13 mouse cellular contexts compared by ENCODE assay signal in the genomic region with DNA sequence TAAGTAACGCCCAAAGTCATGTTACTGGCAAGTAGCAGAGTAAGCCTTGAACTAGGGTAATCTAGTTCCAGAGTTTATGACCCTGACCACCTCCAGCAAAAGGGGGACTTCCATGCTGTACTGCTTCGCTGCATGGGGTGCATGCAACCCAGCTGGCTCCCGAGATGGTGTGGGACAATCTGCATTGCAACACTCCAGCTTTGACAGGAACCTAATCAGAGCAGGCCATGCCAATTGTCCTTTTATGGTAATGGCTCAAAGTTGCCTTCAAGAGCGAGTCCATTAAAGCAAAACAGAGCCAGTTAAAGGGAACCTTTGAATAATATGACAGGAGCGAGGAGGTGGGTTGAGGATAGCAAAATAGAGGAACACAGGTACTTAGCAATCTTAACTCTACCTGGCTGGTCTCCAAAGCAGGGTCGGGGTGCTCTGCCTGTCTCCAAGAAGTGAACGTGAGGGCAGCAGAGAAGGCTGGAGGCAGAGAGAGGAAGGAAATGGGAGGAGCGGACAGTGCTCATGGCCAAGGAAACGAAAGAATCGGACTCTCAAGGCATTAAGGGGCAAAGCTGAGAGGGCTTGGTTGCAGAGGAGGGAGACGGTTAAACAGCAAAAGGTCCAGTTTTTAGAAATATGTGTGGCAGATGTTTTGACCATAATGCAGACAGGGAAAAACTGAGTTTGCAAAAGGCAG.
DNase-seq lines count a peak whose midpoint lies in the region; ATAC-seq and TF ChIP-seq lines count a peak whose summit lies in the region.
"Had no signal": no experiment of that assay in that cellular context is flagged by ENCODE, and none has a peak within 500 bp of the region (broad histone marks: within the 10 kb centered on the region; RNA-seq: fewer than 3 reads in every experiment).

No protein-coding gene starts in this region.

- peak; percentile 36 for DNase-seq in liver, adult 2 months (ENCODE audit: extremely low read depth, low read depth, low spot score)
- DNase-seq in heart, postnatal 36 days, result peak; percentile 23 to 24
- DNase-seq in lung, postnatal 0 days (ENCODE audit: low spot score), result peak; percentile 70
- DNase-seq in embryo, embryonic 10 days (ENCODE audit: low spot score), result no peak
- DNase-seq in right cerebral cortex, postnatal 25 days, result no peak
- no peak for DNase-seq in midbrain, postnatal 0 days (ENCODE audit: low spot score)
- DNase-seq in forebrain, embryonic 10.5 days (ENCODE audit: extremely low spot score, low spot score), result no peak
- DNase-seq: cerebellum, postnatal 25 days; gastrocnemius, postnatal 10 days had no signal

- intact Hi-C loops in heart, postnatal 36 days (cut with DNase I), result no loop called here

- ATAC-seq in liver, embryonic 12.5 days, result no peak
- ATAC-seq in lung, postnatal 0 days, result peak; percentile 84
- ATAC-seq in midbrain, postnatal 0 days (ENCODE audit: low FRiP score), result no peak
- ATAC-seq: midbrain, embryonic 15.5 days had no signal

- no peak overlapping the region for H3K4me3 ChIP-seq in liver, adult 2 months (ENCODE audit: insufficient read depth, low read depth, low read length)
- no peak overlapping the region for H3K4me3 ChIP-seq in liver, embryonic 12.5 days
- no peak overlapping the region for H3K4me3 ChIP-seq in lung, postnatal 0 days (ENCODE audit: low read depth, low read length)
- no peak overlapping the region for H3K4me3 ChIP-seq in midbrain, postnatal 0 days (ENCODE audit: low read depth, low read length)
- H3K4me3 ChIP-seq in forebrain, embryonic 10.5 days, result no peak overlapping the region
- H3K4me3 ChIP-seq: limb, embryonic 13.5 days; midbrain, embryonic 15.5 days had no signal

- no peaks in the 10 kb centered on the region for H3K79me2 ChIP-seq in liver, adult 2 months (ENCODE audit: control insufficient read depth, insufficient read depth, low read length)

- no peak for TF ChIP-seq POLR2A in liver, adult 2 months (IDR thresholded peaks at IDR 0.05; ENCODE audit: extremely low read depth, insufficient read depth, low read length)

- H3K36me3 ChIP-seq in liver, adult 2 months (ENCODE audit: control insufficient read depth, insufficient read depth, low read length), result no peaks in the 10 kb centered on the region
- H3K36me3 ChIP-seq in liver, embryonic 12.5 days, result no peaks in the 10 kb centered on the region
- H3K36me3 ChIP-seq in lung, postnatal 0 days (ENCODE audit: insufficient read depth, low read length), result no peaks in the 10 kb centered on the region
- H3K36me3 ChIP-seq in midbrain, postnatal 0 days (ENCODE audit: insufficient read depth, low read length), result no peaks in the 10 kb centered on the region
- H3K36me3 ChIP-seq in forebrain, embryonic 10.5 days (replicated peaks), result no peaks in the 10 kb centered on the region
- H3K36me3 ChIP-seq: limb, embryonic 13.5 days; midbrain, embryonic 15.5 days had no signal

- TF ChIP-seq CTCF in liver, adult 2 months (IDR thresholded peaks at IDR 0.05; ENCODE audit: low read depth, low read length), result no peak
- no peak for TF ChIP-seq CTCF in lung, postnatal 0 days (IDR thresholded peaks at IDR 0.05)
- no peak for TF ChIP-seq CTCF in midbrain, postnatal 0 days (IDR thresholded peaks at IDR 0.05)

- peaks cover 3% of the 10 kb centered on the region for H3K4me1 ChIP-seq in liver, adult 2 months (ENCODE audit: control insufficient read depth, insufficient read depth, low read length)
- H3K4me1 ChIP-seq in liver, embryonic 12.5 days, result peaks cover 28% of the 10 kb centered on the region
- H3K4me1 ChIP-seq in lung, postnatal 0 days (ENCODE audit: insufficient read depth, low read depth, low read length), result peaks cover 10% of the 10 kb centered on the region; the same call in 1 of the 2 replicates
- no peaks in the 10 kb centered on the region for H3K4me1 ChIP-seq in midbrain, postnatal 0 days (ENCODE audit: insufficient read depth, low read length)
- H3K4me1 ChIP-seq in forebrain, embryonic 10.5 days, result no peaks in the 10 kb centered on the region
- H3K4me1 ChIP-seq: limb, embryonic 13.5 days; midbrain, embryonic 15.5 days had no signal

- no peak overlapping the region for H3K9ac ChIP-seq in liver, adult 2 months (ENCODE audit: low read depth, low read length)
- no peak overlapping the region for H3K9ac ChIP-seq in liver, embryonic 12.5 days
- H3K9ac ChIP-seq in lung, postnatal 0 days (replicated peaks; ENCODE audit: low read depth), result no peak overlapping the region
- H3K9ac ChIP-seq in midbrain, postnatal 0 days (replicated peaks; ENCODE audit: low read length, poor library complexity, severe bottlenecking), result no peak overlapping the region
- H3K9ac ChIP-seq: limb, embryonic 13.5 days; midbrain, embryonic 15.5 days had no signal

- WGBS in liver, adult 2 months, result 63% methylated on average over 11 of the region's 11 CpGs
- WGBS in liver, embryonic 12.5 days (ENCODE audit: insufficient replicate concordance), result 29% methylated on average over 11 of the region's 11 CpGs
- WGBS in lung, postnatal 0 days, result 29% methylated on average over 11 of the region's 11 CpGs
- WGBS in midbrain, postnatal 0 days, result 79% methylated on average over 11 of the region's 11 CpGs
- 84% methylated on average over 11 of the region's 11 CpGs for WGBS in forebrain, embryonic 10.5 days

- H3K9me3 ChIP-seq in liver, embryonic 12.5 days (replicated peaks), result no peaks in the 10 kb centered on the region
- H3K9me3 ChIP-seq in lung, postnatal 0 days (ENCODE audit: low read length), result no peaks in the 10 kb centered on the region
- no peaks in the 10 kb centered on the region for H3K9me3 ChIP-seq in midbrain, postnatal 0 days (ENCODE audit: low read length)
- no peaks in the 10 kb centered on the region; the same call in 1 of the 2 replicates for H3K9me3 ChIP-seq in forebrain, embryonic 10.5 days
- H3K9me3 ChIP-seq: limb, embryonic 13.5 days; midbrain, embryonic 15.5 days had no signal

- H3K4me2 ChIP-seq in liver, embryonic 12.5 days, result no peak overlapping the region
- H3K4me2 ChIP-seq in lung, postnatal 0 days (replicated peaks; ENCODE audit: low read depth, low read length), result peak overlapping the region; percentile 42
- H3K4me2 ChIP-seq in midbrain, postnatal 0 days (ENCODE audit: low read depth, low read length, poor library complexity, severe bottlenecking), result no peak overlapping the region
- H3K4me2 ChIP-seq: limb, embryonic 13.5 days; midbrain, embryonic 15.5 days had no signal

- TF ChIP-seq EP300 in lung, postnatal 0 days (IDR thresholded peaks at IDR 0.05), result no peak

- H3K27me3 ChIP-seq in liver, adult 2 months (ENCODE audit: control insufficient read depth, insufficient read depth, low read length), result no peaks in the 10 kb centered on the region
- H3K27me3 ChIP-seq in liver, embryonic 12.5 days (replicated peaks), result peaks cover 6% of the 10 kb centered on the region; the same call in 1 of the 2 replicates
- H3K27me3 ChIP-seq in lung, postnatal 0 days (replicated peaks; ENCODE audit: insufficient read depth, low read length), result no peaks in the 10 kb centered on the region
- no peaks in the 10 kb centered on the region for H3K27me3 ChIP-seq in midbrain, postnatal 0 days (ENCODE audit: insufficient read depth, low read length)
- H3K27me3 ChIP-seq in forebrain, embryonic 10.5 days (ENCODE audit: poor library complexity, severe bottlenecking), result no peaks in the 10 kb centered on the region
- H3K27me3 ChIP-seq: CH12.LX; limb, embryonic 13.5 days; midbrain, embryonic 15.5 days had no signal

- H3K27ac ChIP-seq in liver, adult 2 months (replicated peaks; ENCODE audit: insufficient read depth, low read depth, low read length), result no peak overlapping the region
- no peak overlapping the region for H3K27ac ChIP-seq in liver, embryonic 12.5 days
- H3K27ac ChIP-seq in lung, postnatal 0 days (ENCODE audit: low read length), result peak overlapping the region; percentile 9; the same call in 1 of the 2 replicates
- H3K27ac ChIP-seq in midbrain, postnatal 0 days (ENCODE audit: low read depth, low read length), result no peak overlapping the region
- H3K27ac ChIP-seq in forebrain, embryonic 10.5 days, result no peak overlapping the region
- H3K27ac ChIP-seq: limb, embryonic 13.5 days; midbrain, embryonic 15.5 days had no signal

Comparison
In these comparisons a context has a peak if more than half of its experiments do, and no peak if none do; other contexts are left out.
1. DNase-seq: peak in liver, adult 2 months (single experiment), heart, postnatal 36 days (2 of 2) and lung, postnatal 0 days (single experiment); none in embryo, embryonic 10 days (single experiment), right cerebral cortex, postnatal 25 days (single experiment), midbrain, postnatal 0 days (single experiment) and forebrain, embryonic 10.5 days (single experiment).